Mouse (Mus musculus) left cerebral cortex, adult 9 months (tissue): ENCODE data around the gene 2810004N23Rik.
A peak's percentile ranks its signal among the peaks of the same experiment; 100 is the strongest.
"Not testable (repeated sequence)": the region's sequence is repeated elsewhere in the genome, so short reads cannot be mapped to it uniquely, and the experiment has no call there.

Experiments
- DNase-seq, 2 experiments: peaks; one replicate each; pipeline ENCODE4 v3.0.0; 2022; ENCODE audit warnings: low spot score in 2 of 2

Gene 2810004N23Rik

GRCm38 (mm10) chr8:124866669-124867068 lies 3.7 kb upstream of the 2810004N23Rik start:
- no peak for DNase-seq

GRCm38 (mm10) chr8:124863729-124864128 lies 809 bp upstream of the 2810004N23Rik start:
- DNase-seq, result no peak

GRCm38 (mm10) chr8:124863163-124863677 lies 300 bp upstream of the 2810004N23Rik start:
- DNase-seq, result no peak

- no peak for DNase-seq
Measured at GRCm38 (mm10) chr8:124860188-124860587, 2.7 kb downstream of the 2810004N23Rik start.

- no peak for DNase-seq
Measured at GRCm38 (mm10) chr8:124859466-124859865, 3.5 kb downstream of the 2810004N23Rik start.

GRCm38 (mm10) chr8:124853511-124853910 lies 9.4 kb downstream of the 2810004N23Rik start:
- no peak for DNase-seq

- no peak for DNase-seq
Measured at GRCm38 (mm10) chr8:124845573-124845972, 17.3 kb downstream of the 2810004N23Rik start.

GRCm38 (mm10) chr8:124845131-124845530 lies 17.8 kb downstream of the 2810004N23Rik start:
- DNase-seq, result no peak

- DNase-seq, result not testable (repeated sequence)
Measured at GRCm38 (mm10) chr8:124842929-124843328, 20.0 kb downstream of the 2810004N23Rik start.

- no peak for DNase-seq
Measured at GRCm38 (mm10) chr8:124841775-124842174, 21.1 kb downstream of the 2810004N23Rik start.

- DNase-seq, result no peak
Measured at GRCm38 (mm10) chr8:124840900-124841299, 22.0 kb downstream of the 2810004N23Rik start.

- no peak for DNase-seq
Measured at GRCm38 (mm10) chr8:124839371-124839770, 23.5 kb downstream of the 2810004N23Rik start.

GRCm38 (mm10) chr8:124837956-124838355 lies 25.0 kb downstream of the 2810004N23Rik start:
- DNase-seq, result no peak

- no peak for DNase-seq
Measured at GRCm38 (mm10) chr8:124836907-124837306, 26.0 kb downstream of the 2810004N23Rik start.

GRCm38 (mm10) chr8:124836273-124836672 lies 26.6 kb downstream of the 2810004N23Rik start:
- DNase-seq, result no peak

- DNase-seq, result no peak
Measured at GRCm38 (mm10) chr8:124835848-124836247, 27.1 kb downstream of the 2810004N23Rik start.

- no peak for DNase-seq
Measured at GRCm38 (mm10) chr8:124833430-124834205, 29.3 kb downstream of the 2810004N23Rik start.

GRCm38 (mm10) chr8:124831941-124832340 lies 31.0 kb downstream of the 2810004N23Rik start:
- DNase-seq, result no peak

GRCm38 (mm10) chr8:124831531-124831930 lies 31.4 kb downstream of the 2810004N23Rik start:
- no peak for DNase-seq

- no peak for DNase-seq
Measured at GRCm38 (mm10) chr8:124830050-124830449, 32.9 kb downstream of the 2810004N23Rik start.

- peak in 1 of 2 experiments; percentile 40 for DNase-seq
Measured at GRCm38 (mm10) chr8:124828561-124829240, 34.2 kb downstream of the 2810004N23Rik start.

- DNase-seq, result peak in 1 of 2 experiments; percentile 45
Measured at GRCm38 (mm10) chr8:124827387-124827786, 35.5 kb downstream of the 2810004N23Rik start.

- DNase-seq, result peak in 1 of 2 experiments; percentile 19
Measured at GRCm38 (mm10) chr8:124826658-124827057, 36.3 kb downstream of the 2810004N23Rik start.
